Mouse (Mus musculus) G1E (cell line): ENCODE measurements around the gene Olfr1411. TPM values are rescaled to one million over a fixed set of nuclear protein-coding genes. Genes with fewer than 3 reads are reported as not detected.

Experiments
- ATAC-seq: 2 replicates; pipeline ENCODE4 v1.8.0; 2016; ENCODE audit warnings: mild to moderate bottlenecking; ENCODE audit not compliant: insufficient number of reproducible peaks, poor library complexity, low FRiP score, severe bottlenecking; ENCODE audit errors: extremely low read depth
- DNase-seq: peaks from one replicate; pipeline ENCODE4 v3.0.0; 2012; ENCODE audit warnings: low spot score
- H3K27me3 ChIP-seq: 2 replicates; pipeline ENCODE4 v1.6.1; 2012; ENCODE audit warnings: mild to moderate bottlenecking, low read length, inconsistent platforms; ENCODE audit not compliant: insufficient read depth
- H3K36me3 ChIP-seq: replicated peaks from 2 replicates; pipeline ENCODE3; 2012; ENCODE audit warnings: mild to moderate bottlenecking, inconsistent platforms
- H3K4me1 ChIP-seq: 2 replicates; pipeline ENCODE4 v1.6.1; 2012; ENCODE audit warnings: low read depth, low read length, inconsistent platforms, mixed read lengths; ENCODE audit not compliant: insufficient read depth
- H3K4me3 ChIP-seq: 2 replicates; pipeline ENCODE4 v1.5.1; 2012; ENCODE audit warnings: low read depth, mild to moderate bottlenecking, inconsistent platforms, low read length, moderate library complexity, mixed read lengths
- H3K9me3 ChIP-seq: replicated peaks from 2 replicates; pipeline ENCODE4 v1.6.1; 2012; ENCODE audit warnings: inconsistent platforms
- CTCF ChIP-seq: IDR thresholded peaks from 2 replicates; pipeline ENCODE4 v1.5.1; 2012; ENCODE audit warnings: low read depth, low read length, inconsistent platforms, mixed read lengths
- GATA1 ChIP-seq: IDR thresholded peaks from 2 replicates; pipeline ENCODE4 v1.6.1; 2012; ENCODE audit warnings: borderline replicate concordance, low read length, inconsistent platforms, mixed read lengths
- GATA2 ChIP-seq: IDR thresholded peaks from 2 replicates; pipeline ENCODE4 v1.6.1; 2012; ENCODE audit warnings: low read depth, low read length, inconsistent platforms, borderline replicate concordance
- POLR2AphosphoS5 ChIP-seq: IDR thresholded peaks from 2 replicates; pipeline ENCODE4 v1.6.1; 2012; ENCODE audit warnings: low read depth, low read length, inconsistent platforms; ENCODE audit not compliant: insufficient replicate concordance
- TAL1 ChIP-seq: conservative IDR thresholded peaks from 2 replicates; pipeline ENCODE4 v1.6.1; 2012; ENCODE audit warnings: low read depth, low read length, inconsistent platforms, mixed read lengths
- polyA plus RNA-seq: library from polyadenylated mRNA; stranded (reverse); fragments of >175 nt; gene quantifications from 2 replicates; pipeline ENCODE4 v1.2.3, GENCODE M21; 2012
- total RNA-seq, 2 experiments: library from RNA; stranded (forward) in 1 of 2; stranded (reverse) in 1 of 2; fragments of 200-1000 nt in 1 of 2; fragments of >200 nt in 1 of 2; fragmentation: Nextera tagmentation in 1 of 2; gene quantifications; 2 replicates each; pipeline ENCODE4 v1.2.3; 2014 to 2017

Olfr1411 gene
- total and polyA plus RNA-seq, 3 experiments: not detected

- TF ChIP-seq GATA2 (no peak), CTCF (peak; percentile 92)
Observed at GRCm38 (mm10) chr1:92611008-92611407, 16.8 kb downstream of the Olfr1411 start.

GRCm38 (mm10) chr1:92613175-92613574 lies 19.0 kb downstream of the Olfr1411 start:
- DNase-seq (no peak), ATAC-seq (no peak)
- no peaks in the 10 kb centered on the region for H3K9me3 ChIP-seq
- TF ChIP-seq GATA1 (no peak), TAL1 (no peak), CTCF (no peak), GATA2 (no peak), POLR2AphosphoS5 (no peak)
- H3K4me3 ChIP-seq: no peak overlapping the region
- H3K4me1 ChIP-seq: no peaks in the 10 kb centered on the region
- H3K36me3 ChIP-seq: no peaks in the 10 kb centered on the region
- peaks cover 9% of the 10 kb centered on the region for H3K27me3 ChIP-seq

More at GRCm38 (mm10) chr1:92611008-92611407, 16.8 kb downstream of the Olfr1411 start:
- DNase-seq (peak; percentile 10), ATAC-seq (no peak)
- Histone ChIP-seq H3K36me3 (no peaks in the 10 kb centered on the region), H3K4me1 (no peaks in the 10 kb centered on the region), H3K9me3 (no peaks in the 10 kb centered on the region), H3K4me3 (no peak overlapping the region), H3K27me3 (peaks cover 2% of the 10 kb centered on the region; the same call in 1 of the 2 replicates)

GRCm38 (mm10) chr1:92614516-92614915 lies 20.3 kb downstream of the Olfr1411 start:
- Histone ChIP-seq H3K36me3 (no peaks in the 10 kb centered on the region), H3K9me3 (no peaks in the 10 kb centered on the region), H3K4me3 (no peak overlapping the region), H3K27me3 (peaks cover 20% of the 10 kb centered on the region), H3K4me1 (no peaks in the 10 kb centered on the region)
- DNase-seq (no peak), ATAC-seq (no peak)
- TF ChIP-seq GATA2 (no peak), POLR2AphosphoS5 (no peak)

GRCm38 (mm10) chr1:92616046-92616445 lies 21.8 kb downstream of the Olfr1411 start:
- TF ChIP-seq GATA2 (no peak), GATA1 (no peak), TAL1 (no peak), POLR2AphosphoS5 (no peak), CTCF (no peak)
- DNase-seq (no peak), ATAC-seq (no peak)
- Histone ChIP-seq H3K4me3 (no peak overlapping the region), H3K27me3 (peaks cover 26% of the 10 kb centered on the region), H3K9me3 (no peaks in the 10 kb centered on the region), H3K36me3 (no peaks in the 10 kb centered on the region), H3K4me1 (no peaks in the 10 kb centered on the region)

GRCm38 (mm10) chr1:92617488-92617887 lies 23.3 kb downstream of the Olfr1411 start, which contains the start of gene Olfr12:
Gene Olfr12 (plus strand): TSS chr1:92617788.
- DNase-seq (no peak), ATAC-seq (no peak)
- H3K9me3 ChIP-seq: no peaks in the 10 kb centered on the region
- no peaks in the 10 kb centered on the region for H3K36me3 ChIP-seq
- TF ChIP-seq TAL1 (no peak), GATA1 (no peak), POLR2AphosphoS5 (no peak), GATA2 (no peak), CTCF (no peak)
- H3K4me3 ChIP-seq: no peak within 1 kb of the TSS
- H3K4me1 ChIP-seq: no peaks in the 10 kb centered on the region; the same call in 1 of the 2 replicates
- H3K27me3 ChIP-seq: peaks cover 26% of the 10 kb centered on the region

GRCm38 (mm10) chr1:92618360-92618759 lies 24.1 kb downstream of the Olfr1411 start:
- ATAC-seq: no peak
- H3K27me3 ChIP-seq: peaks cover 26% of the 10 kb centered on the region

GRCm38 (mm10) chr1:92628227-92628626 lies 34.0 kb downstream of the Olfr1411 start:
- Histone ChIP-seq H3K4me3 (no peak overlapping the region), H3K4me1 (no peaks in the 10 kb centered on the region), H3K36me3 (no peaks in the 10 kb centered on the region), H3K27me3 (peaks cover 13% of the 10 kb centered on the region), H3K9me3 (no peaks in the 10 kb centered on the region)
- DNase-seq (no peak), ATAC-seq (no peak)
- TF ChIP-seq GATA2 (no peak), GATA1 (no peak), TAL1 (no peak), CTCF (no peak), POLR2AphosphoS5 (no peak)

More at GRCm38 (mm10) chr1:92618360-92618759, 24.1 kb downstream of the Olfr1411 start:
- Histone ChIP-seq H3K4me3 (no peak overlapping the region), H3K36me3 (no peaks in the 10 kb centered on the region), H3K9me3 (no peaks in the 10 kb centered on the region), H3K4me1 (no peaks in the 10 kb centered on the region; the same call in 1 of the 2 replicates)
- DNase-seq: no peak
- no peak for TF ChIP-seq GATA2
